ENCODE assay signal across 8 mouse cellular contexts in genomic region chr6:125166051-125166751, GRCm38 (mm10). TPM values are rescaled to one million over a fixed set of nuclear protein-coding genes. Genes with fewer than 3 reads are reported as not detected.
DNase-seq lines count a peak whose midpoint lies in the region; ATAC-seq and TF ChIP-seq lines count a peak whose summit lies in the region.

Gene Gapdh (minus strand): TSS chr6:125166467.

- H3K9me3 ChIP-seq in hindbrain, embryonic 14.5 days (ENCODE audit: control insufficient read depth, low read length): no peaks in the 10 kb centered on the region
- no peaks in the 10 kb centered on the region for H3K9me3 ChIP-seq in stomach, embryonic 14.5 days (ENCODE audit: control insufficient read depth, low read depth, low read length)

- WGBS in hindbrain, embryonic 14.5 days: under 1% methylated on average over 18 of the region's 18 CpGs
- WGBS in macrophage (ENCODE audit: missing documents): under 1% methylated on average over 17 of the region's 18 CpGs
- under 1% methylated on average over 18 of the region's 18 CpGs for WGBS in stomach, embryonic 14.5 days

- peak within 1 kb of the TSS; percentile 99 for H3K27ac ChIP-seq in gastrocnemius, adult 2 months
- peak within 1 kb of the TSS; percentile 90 for H3K27ac ChIP-seq in hindbrain, embryonic 14.5 days
- H3K27ac ChIP-seq in macrophage: peak within 1 kb of the TSS; percentile 96
- peak within 1 kb of the TSS; percentile 97 for H3K27ac ChIP-seq in stomach, embryonic 14.5 days (ENCODE audit: low read length)

- peak within 1 kb of the TSS; percentile 89 for H3K4me2 ChIP-seq in hindbrain, embryonic 14.5 days (replicated peaks)
- peak within 1 kb of the TSS; percentile 70 for H3K4me2 ChIP-seq in stomach, embryonic 14.5 days (replicated peaks; ENCODE audit: low read depth, low read length)

- no peaks in the 10 kb centered on the region for H3K27me3 ChIP-seq in hindbrain, embryonic 14.5 days (ENCODE audit: control insufficient read depth, insufficient read depth, low read length)
- H3K27me3 ChIP-seq in stomach, embryonic 14.5 days (ENCODE audit: control insufficient read depth, insufficient read depth, low read length): no peaks in the 10 kb centered on the region

- ATAC-seq in hindbrain, embryonic 14.5 days (ENCODE audit: low FRiP score): peak; percentile 9; the same call in 1 of the 2 replicates
- ATAC-seq in stomach, embryonic 14.5 days (ENCODE audit: insufficient number of reproducible peaks, insufficient read depth, low FRiP score, low read depth): peak; percentile 62

- H3K4me1 ChIP-seq in hindbrain, embryonic 14.5 days (replicated peaks; ENCODE audit: control insufficient read depth, insufficient read depth, low read length): peaks cover 34% of the 10 kb centered on the region
- H3K4me1 ChIP-seq in stomach, embryonic 14.5 days (ENCODE audit: control insufficient read depth, insufficient read depth, low read length): peaks cover 22% of the 10 kb centered on the region

- TF ChIP-seq CTCF in gastrocnemius, adult 2 months (IDR thresholded peaks at IDR 0.05): no peak

- intact Hi-C loops in gastrocnemius, adult 2 months (cut with DNase I): loop anchor here (2.0 kb wide), 1 partner anchor 17 kb away; no protein-coding TSS in a partner anchor

- peak; percentile 49 for DNase-seq in right cerebral cortex, adult 18-20 months
- no peak for DNase-seq in right cerebral cortex, postnatal 36 days (ENCODE audit: low spot score in 2 of 2)
- DNase-seq in cerebellum, adult 9-11 months: peak; percentile 92
- DNase-seq in gastrocnemius, adult 2 months: peak; percentile 96
- peak; percentile 58 for DNase-seq in hindbrain, embryonic 14.5 days (ENCODE audit: low spot score)
- no peak for DNase-seq in left cerebral cortex, adult 8-10 months (ENCODE audit: low spot score in 2 of 2)

- H3K79me2 ChIP-seq in macrophage (ENCODE audit: inconsistent target): peaks cover 30% of the 10 kb centered on the region

- H3K36me3 ChIP-seq in hindbrain, embryonic 14.5 days (replicated peaks; ENCODE audit: control insufficient read depth, insufficient read depth): peaks cover 56% of the 10 kb centered on the region
- peaks cover 4% of the 10 kb centered on the region; the same call in 1 of the 2 replicates for H3K36me3 ChIP-seq in macrophage (ENCODE audit: inconsistent target)
- H3K36me3 ChIP-seq in stomach, embryonic 14.5 days (ENCODE audit: control insufficient read depth, insufficient read depth, low read length): peaks cover 53% of the 10 kb centered on the region

- H3K4me3 ChIP-seq in gastrocnemius, adult 2 months: peak within 1 kb of the TSS; percentile 77
- peak within 1 kb of the TSS; percentile 97 for H3K4me3 ChIP-seq in hindbrain, embryonic 14.5 days (replicated peaks; ENCODE audit: low read length)
- H3K4me3 ChIP-seq in macrophage (ENCODE audit: inconsistent target): peak within 1 kb of the TSS; percentile 68
- H3K4me3 ChIP-seq in stomach, embryonic 14.5 days (ENCODE audit: low read depth, low read length): peak within 1 kb of the TSS; percentile 75

- H3K9ac ChIP-seq in hindbrain, embryonic 14.5 days: peak within 1 kb of the TSS; percentile 98
- peak within 1 kb of the TSS; percentile 89 for H3K9ac ChIP-seq in stomach, embryonic 14.5 days (replicated peaks; ENCODE audit: low read depth, low read length)

RNA-seq across cellular contexts. Expression of gene Gapdh, which starts in this region (rescaled TPM):
- total RNA-seq in gastrocnemius, adult 2 months (2021): over 10,000 TPM in 1 of 2 experiments, 1,000 to 10,000 TPM in 1; 9,742 to 11,894 TPM
- polyA plus RNA-seq in hindbrain, embryonic 14.5 days (2014; fragmentation: Nextera tagmentation; extraction: Ambion mirVana): 1,428 and 1,660 TPM in 2 replicates
- 1,000 to 10,000 TPM; 2,585 to 3,221 (median 2,921) TPM for total RNA-seq in left cerebral cortex, adult 8-10 months (2022)
- 100 to 1,000 TPM in 11 of 26 experiments, 10 to 100 TPM in 15; 34.0 to 280 (median 71.8) TPM for total RNA-seq in macrophage (2018; cell fraction: chromatin; rRNA removed)
- total RNA-seq in macrophage (2018; cell fraction: cytosol; rRNA removed): 1,000 to 10,000 TPM in 24 of 26 experiments, 100 to 1,000 TPM in 2; 974 to 1,591 (median 1,191) TPM
- 100 to 1,000 TPM; 129 to 513 (median 255) TPM for total RNA-seq in macrophage (2018; cell fraction: nucleus; rRNA removed)
- polyA plus RNA-seq in macrophage (2018): 1,249 to 2,484 TPM (median 2,323 TPM) in 3 replicates
- polyA plus RNA-seq in stomach, embryonic 14.5 days (2014; fragmentation: Nextera tagmentation; extraction: Ambion mirVana): 1,945 and 1,966 TPM in 2 replicates

Comparison
In these comparisons a context has a peak if more than half of its experiments do, and no peak if none do; other contexts are left out.
1. DNase-seq: peak in right cerebral cortex, adult 18-20 months (single experiment), cerebellum, adult 9-11 months (single experiment), gastrocnemius, adult 2 months (single experiment) and hindbrain, embryonic 14.5 days (single experiment); none in right cerebral cortex, postnatal 36 days (0 of 2) and left cerebral cortex, adult 8-10 months (0 of 2).
2. Peak in every context shown above with its lines, with median percentiles within 50 percentile points of each other: H3K27ac ChIP-seq and H3K4me3 ChIP-seq.